Mouse (Mus musculus) bone marrow macrophage, adult 2 months (primary cell): ENCODE results near the gene Serpina6. TPM values are rescaled to one million over a fixed set of nuclear protein-coding genes. Genes with fewer than 3 reads are reported as not detected.

Experiments
- H3K27ac ChIP-seq: 2 replicates; pipeline ENCODE4 v1.5.1; 2012; ENCODE audit warnings: low read depth, low read length; ENCODE audit not compliant: insufficient read depth
- H3K4me1 ChIP-seq: 2 replicates; pipeline ENCODE4 v1.6.1; 2012; ENCODE audit warnings: low read length; ENCODE audit not compliant: control insufficient read depth, insufficient read depth
- H3K4me3 ChIP-seq: 2 replicates; pipeline ENCODE4 v1.5.1; 2012; ENCODE audit warnings: mild to moderate bottlenecking, low read length, moderate library complexity; ENCODE audit not compliant: insufficient read depth
- CTCF ChIP-seq: IDR thresholded peaks from 2 replicates; pipeline ENCODE4 v1.5.1; 2012; ENCODE audit warnings: low read depth, mild to moderate bottlenecking, low read length, moderate library complexity
- POLR2A ChIP-seq: IDR thresholded peaks from 2 replicates; pipeline ENCODE4 v1.6.1; 2012; ENCODE audit warnings: mild to moderate bottlenecking, low read depth, low read length, borderline replicate concordance
- polyA plus RNA-seq: library from polyadenylated mRNA; stranded (reverse); fragments of >200 nt; gene quantifications from 2 replicates; pipeline ENCODE4 v1.2.4, GENCODE M21; 2012; ENCODE audit not compliant: missing spikeins, insufficient read depth, insufficient read length

The Serpina6 gene
- polyA plus RNA-seq, 1 experiment, result not detected

GRCm38 (mm10) chr12:103657991-103658390, 979 bp upstream of the Serpina6 start:
- Histone ChIP-seq H3K4me1 (no peaks in the 10 kb centered on the region), H3K4me3 (no peak overlapping the region), H3K27ac (no peak overlapping the region)
- TF ChIP-seq CTCF (no peak), POLR2A (no peak)

- H3K4me3 ChIP-seq, result no peak overlapping the region
Measured at GRCm38 (mm10) chr12:103655123-103656044, 1.6 kb downstream of the Serpina6 start.

GRCm38 (mm10) chr12:103653836-103654235, 3.2 kb downstream of the Serpina6 start:
- no peaks in the 10 kb centered on the region for H3K4me1 ChIP-seq
- no peak for TF ChIP-seq POLR2A
- TF ChIP-seq CTCF, result no peak
- no peak overlapping the region for H3K27ac ChIP-seq
- no peak overlapping the region for H3K4me3 ChIP-seq

More at GRCm38 (mm10) chr12:103655123-103656044, 1.6 kb downstream of the Serpina6 start:
- TF ChIP-seq POLR2A, result no peak
- TF ChIP-seq CTCF, result no peak
- H3K27ac ChIP-seq, result no peak overlapping the region
- H3K4me1 ChIP-seq, result no peaks in the 10 kb centered on the region

- Histone ChIP-seq H3K4me1 (no peaks in the 10 kb centered on the region), H3K27ac (no peak overlapping the region), H3K4me3 (no peak overlapping the region)
- TF ChIP-seq CTCF, result no peak
- no peak for TF ChIP-seq POLR2A
Measured at GRCm38 (mm10) chr12:103646314-103646713, 10.7 kb downstream of the Serpina6 start.

- Histone ChIP-seq H3K4me1 (no peaks in the 10 kb centered on the region), H3K27ac (no peak overlapping the region), H3K4me3 (no peak overlapping the region)
- TF ChIP-seq CTCF (no peak), POLR2A (no peak)
Measured at GRCm38 (mm10) chr12:103644601-103645000, 12.4 kb downstream of the Serpina6 start.

- Histone ChIP-seq H3K4me1 (no peaks in the 10 kb centered on the region), H3K4me3 (no peak overlapping the region), H3K27ac (no peak overlapping the region)
- no peak for TF ChIP-seq POLR2A
- no peak for TF ChIP-seq CTCF
Measured at GRCm38 (mm10) chr12:103643818-103644217, 13.2 kb downstream of the Serpina6 start.

GRCm38 (mm10) chr12:103643336-103643735, 13.7 kb downstream of the Serpina6 start:
- no peaks in the 10 kb centered on the region for H3K4me1 ChIP-seq
- no peak overlapping the region for H3K4me3 ChIP-seq
- no peak overlapping the region for H3K27ac ChIP-seq
- no peak for TF ChIP-seq POLR2A
- TF ChIP-seq CTCF, result peak; percentile 46; the same call in 1 of the 2 replicates

- TF ChIP-seq CTCF (no peak), POLR2A (no peak)
- no peak overlapping the region for H3K27ac ChIP-seq
- no peak overlapping the region for H3K4me3 ChIP-seq
- no peaks in the 10 kb centered on the region for H3K4me1 ChIP-seq
Measured at GRCm38 (mm10) chr12:103635846-103636245, 21.2 kb downstream of the Serpina6 start.

GRCm38 (mm10) chr12:103634430-103634829, 22.6 kb downstream of the Serpina6 start:
- TF ChIP-seq CTCF (no peak), POLR2A (no peak)
- H3K27ac ChIP-seq, result no peak overlapping the region
- H3K4me3 ChIP-seq, result no peak overlapping the region
- H3K4me1 ChIP-seq, result no peaks in the 10 kb centered on the region

GRCm38 (mm10) chr12:103631203-103631612, 25.8 kb downstream of the Serpina6 start, which contains the start of gene Serpina10:
Serpina10 (minus strand) TSS chr12:103631444.
- H3K4me3 ChIP-seq, result no peak within 1 kb of the TSS
- TF ChIP-seq CTCF, result no peak
- no peak for TF ChIP-seq POLR2A
- no peak within 1 kb of the TSS for H3K27ac ChIP-seq
- H3K4me1 ChIP-seq, result no peaks in the 10 kb centered on the region
